Mouse (Mus musculus) left cerebral cortex, postnatal 10 days (tissue): ENCODE measurements around the gene Arhgap32. TPM values are rescaled to one million over a fixed set of nuclear protein-coding genes. Genes with fewer than 3 reads are reported as not detected.
"Not testable (repeated sequence)": the region's sequence is repeated elsewhere in the genome, so short reads cannot be mapped to it uniquely, and the experiment has no call there.

Source experiments
- DNase-seq, 2 experiments: peaks; one replicate each; pipeline ENCODE4 v3.0.0; 2021 to 2022; ENCODE audit warnings: low spot score in 2 of 2, mixed read lengths in 1 of 2; ENCODE audit errors: extremely low spot score in 1 of 2
- intact Hi-C: fragments of 180-260 bp; cut with DNase I; formaldehyde crosslinking; loops from one replicate; pipeline ENCODE4 v1.15.1; 2025
- total RNA-seq, 2 experiments: library from RNA; stranded (reverse); gene quantifications; 2 replicates each; pipeline ENCODE4 v1.2.3; 2021

Gene Arhgap32
- 100 to 1,000 TPM; 277 to 288 TPM for total RNA-seq

DNA sequence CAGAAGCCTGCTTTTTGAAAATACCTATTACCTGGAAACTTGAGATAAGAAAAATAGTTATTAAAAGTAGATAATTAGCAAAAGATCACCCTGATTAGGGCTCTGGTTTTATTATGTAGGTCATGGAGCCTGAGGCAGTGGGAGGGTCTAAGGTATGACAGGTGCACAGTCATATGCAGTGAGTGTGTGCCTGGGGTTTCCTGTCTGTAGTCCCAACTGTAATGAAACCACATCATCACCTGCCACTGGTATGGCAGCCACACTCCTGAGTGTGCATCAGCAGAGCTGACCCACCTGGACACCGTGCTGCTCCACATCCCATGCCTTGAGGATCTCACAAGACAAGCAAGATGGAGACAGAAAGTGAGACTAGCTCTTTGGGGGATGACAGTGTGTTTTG, at the start of gene Arhgap32:
TSS of gene Arhgap32 (plus strand) at position 351 of the 400 bp plus-strand sequence.
- DNase-seq, result no peak
- intact Hi-C loops, result no loop called here

DNA sequence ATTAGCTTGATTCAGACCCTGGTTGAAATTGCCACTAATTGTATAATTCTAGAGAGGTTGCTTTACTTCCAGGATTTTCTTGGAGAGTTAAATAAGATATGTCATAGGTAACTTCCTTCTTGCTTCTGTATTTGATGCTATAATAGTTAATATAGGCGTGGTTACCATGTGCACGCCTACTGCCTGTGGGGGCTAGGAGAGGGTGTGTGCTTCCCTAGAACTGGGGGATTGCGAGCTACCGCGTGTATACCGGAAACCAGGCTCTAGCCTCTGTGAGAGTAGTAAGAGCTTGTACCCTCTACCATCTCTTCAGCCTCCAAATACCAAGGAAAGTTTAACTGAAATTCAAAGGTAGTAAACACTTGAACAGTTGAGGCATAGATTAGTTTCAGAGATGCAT, 43.2 kb upstream of the Arhgap32 start:
- DNase-seq, result no peak
- intact Hi-C loops, result no loop called here

DNA sequence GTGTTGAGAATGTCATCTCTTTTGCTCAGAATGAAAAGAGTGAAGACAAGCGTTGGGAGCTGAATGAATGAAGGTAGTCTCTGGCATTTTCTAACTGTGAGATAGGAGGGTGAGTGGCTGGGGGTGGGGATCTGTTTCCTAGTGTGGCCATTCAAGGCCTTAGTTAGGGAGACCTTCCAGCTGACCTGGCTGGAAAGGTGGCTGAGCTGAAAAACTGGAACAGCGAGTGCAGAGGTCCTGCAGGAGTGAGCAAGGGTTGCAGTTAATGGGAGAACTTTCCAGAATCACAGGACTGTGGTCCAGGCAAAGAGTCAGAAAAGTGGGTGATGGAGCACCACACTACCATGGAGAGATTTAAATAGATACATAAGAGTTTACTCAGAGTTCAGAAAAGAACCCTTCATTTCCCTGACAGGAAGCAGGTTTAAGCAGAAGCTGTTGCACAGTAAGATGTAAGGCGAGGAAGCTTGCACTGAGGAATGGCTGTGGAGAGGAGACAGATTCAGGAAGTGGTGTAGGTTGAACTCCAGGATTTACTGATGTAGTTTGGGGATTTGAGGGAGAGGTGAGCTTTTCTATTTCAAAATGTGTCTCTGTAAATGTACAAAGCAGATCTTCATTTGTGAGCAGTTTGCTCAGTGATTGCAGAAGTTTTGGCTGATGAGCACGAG, 27.7 kb upstream of the Arhgap32 start:
- intact Hi-C loops, result no loop called here
- DNase-seq, result no peak

DNA sequence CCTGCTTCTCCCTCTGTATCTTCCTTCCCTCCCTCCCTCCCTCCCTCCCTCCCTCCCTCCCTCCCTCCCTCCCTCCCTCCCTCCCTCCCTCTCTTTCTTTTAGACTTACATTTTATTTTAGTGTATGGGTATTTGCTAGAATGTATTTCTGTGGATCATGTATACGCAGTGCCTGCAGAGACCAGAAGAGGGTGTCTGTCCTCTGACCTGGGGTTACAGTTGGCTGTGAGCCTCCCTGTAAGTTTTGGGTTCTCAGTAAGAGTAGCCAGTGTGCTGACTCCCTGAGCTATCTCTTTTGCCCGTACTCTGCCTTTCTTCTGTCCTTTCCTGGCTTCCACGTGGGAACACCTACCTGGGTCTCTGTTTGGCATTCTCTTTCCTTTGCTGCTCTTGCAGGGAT, 27.1 kb upstream of the Arhgap32 start:
- DNase-seq, result no peak
- intact Hi-C loops, result no loop called here

DNA sequence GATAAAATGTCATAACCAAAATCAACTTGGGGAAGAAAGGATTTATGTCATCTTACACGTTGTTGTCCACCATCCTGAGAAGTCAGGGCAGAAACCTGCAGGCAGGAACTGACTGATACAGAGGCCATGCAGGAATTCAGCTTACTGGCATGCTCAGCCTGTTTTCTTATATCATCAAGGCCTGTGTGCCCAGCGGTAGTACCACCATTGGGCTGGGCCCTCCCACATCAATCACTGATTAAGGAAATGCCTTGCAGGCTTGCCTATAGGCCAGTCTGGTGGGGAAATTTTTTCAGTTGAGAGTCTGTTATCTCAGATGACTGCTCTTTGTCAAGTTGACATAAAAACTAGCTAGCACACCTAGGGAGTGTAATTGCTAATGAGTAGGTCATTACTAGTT, 22.5 kb upstream of the Arhgap32 start:
- intact Hi-C loops, result no loop called here
- no peak for DNase-seq

DNA sequence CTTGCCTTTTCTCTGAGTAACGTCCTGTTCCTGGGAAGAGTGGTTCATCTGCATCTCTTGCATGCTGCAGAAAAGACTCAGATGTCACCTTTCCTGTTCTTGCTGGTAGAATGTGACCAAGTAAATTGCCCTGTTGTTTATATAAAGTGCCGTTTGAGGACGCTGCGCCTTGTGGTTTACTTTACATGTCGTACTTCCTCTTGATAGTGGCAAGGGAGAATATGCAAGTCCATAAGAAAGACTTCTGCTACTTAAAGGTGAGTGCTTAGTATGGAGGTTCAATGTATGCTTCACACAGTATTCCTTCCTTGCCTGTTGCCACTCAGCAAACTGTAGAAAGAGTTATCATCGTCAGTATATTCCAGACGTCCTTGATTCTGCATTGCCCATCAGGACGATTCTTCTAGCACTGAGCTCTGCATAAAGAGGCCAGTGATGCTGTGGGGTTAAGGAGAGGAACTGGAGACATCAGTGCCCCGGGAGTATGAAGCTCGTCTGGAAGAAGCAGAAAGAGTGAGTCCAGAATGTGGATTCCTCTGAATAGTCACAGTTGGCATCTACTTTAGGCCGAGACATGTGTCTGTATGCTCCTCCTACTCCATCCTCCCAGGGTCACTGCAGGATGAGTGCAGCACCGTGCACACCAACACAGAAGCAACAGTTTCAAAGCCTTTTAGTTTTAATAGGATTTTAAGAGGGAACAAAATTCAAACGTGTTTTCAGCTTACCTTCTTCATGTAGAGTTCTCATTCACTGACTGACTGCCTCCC, 21.4 kb upstream of the Arhgap32 start:
- DNase-seq, result no peak
- intact Hi-C loops, result no loop called here

DNA sequence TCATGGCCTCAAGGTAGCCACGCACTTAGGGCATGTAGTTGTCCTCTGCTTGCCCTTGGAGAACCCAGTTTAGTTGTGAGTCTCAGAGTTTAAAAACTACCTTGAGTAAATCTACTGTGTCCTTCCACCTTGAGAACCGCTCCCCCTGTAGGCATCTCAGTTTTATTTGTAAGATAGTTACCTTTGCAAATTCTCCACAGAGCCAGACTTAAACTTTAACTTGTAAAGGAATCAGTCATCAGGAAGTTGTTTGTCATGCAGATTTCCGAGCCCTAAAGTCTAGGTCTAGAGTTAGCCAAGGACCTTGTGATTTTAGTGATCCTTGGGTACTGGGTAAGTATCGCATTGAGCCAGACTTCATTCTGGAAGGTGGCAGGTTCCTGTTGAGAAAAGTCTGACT, 20.4 kb upstream of the Arhgap32 start:
- intact Hi-C loops, result no loop called here
- no peak for DNase-seq

DNA sequence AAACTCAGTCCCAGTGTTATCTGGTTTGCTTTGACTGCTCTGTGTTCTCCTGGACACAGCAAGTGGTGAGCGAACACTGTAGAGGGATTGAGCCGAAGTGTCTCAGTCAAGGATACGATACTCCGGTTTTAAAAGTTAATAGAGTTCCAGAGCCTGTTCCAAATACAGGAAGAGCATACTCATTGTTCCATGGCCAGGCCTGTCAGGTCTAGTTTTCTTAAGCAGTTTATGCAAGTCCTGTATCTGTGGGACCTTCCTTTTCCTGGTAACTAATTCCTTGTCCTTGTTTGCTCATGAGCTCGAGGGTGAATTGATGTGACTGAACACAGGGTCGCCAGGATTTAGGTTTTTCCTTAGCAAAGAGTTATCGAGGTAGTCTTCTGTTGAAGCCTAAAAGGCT, 19.4 kb upstream of the Arhgap32 start:
- intact Hi-C loops, result no loop called here

DNA sequence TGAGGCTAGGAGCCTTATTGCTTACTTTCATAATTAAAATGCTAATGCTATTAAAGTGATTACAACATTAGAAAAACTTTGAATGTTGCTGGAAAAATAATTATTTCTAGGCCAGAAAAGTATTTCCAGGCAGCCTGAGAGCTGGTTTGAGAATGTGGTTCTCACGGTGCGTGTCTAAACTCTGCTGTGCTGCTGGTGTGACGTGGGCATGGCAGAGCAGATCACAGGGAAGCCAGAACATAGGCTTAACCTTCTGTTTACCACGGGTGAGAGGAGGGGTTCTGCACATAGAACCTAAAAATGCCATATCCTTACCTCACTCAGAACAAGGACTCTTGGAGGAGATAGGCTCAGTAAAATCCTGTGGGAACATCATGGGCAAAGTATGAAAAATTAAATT, 18.8 kb upstream of the Arhgap32 start:
- intact Hi-C loops, result no loop called here
- DNase-seq, result no peak

More for the DNA sequence above, 19.4 kb upstream of the Arhgap32 start:
- no peak for DNase-seq

DNA sequence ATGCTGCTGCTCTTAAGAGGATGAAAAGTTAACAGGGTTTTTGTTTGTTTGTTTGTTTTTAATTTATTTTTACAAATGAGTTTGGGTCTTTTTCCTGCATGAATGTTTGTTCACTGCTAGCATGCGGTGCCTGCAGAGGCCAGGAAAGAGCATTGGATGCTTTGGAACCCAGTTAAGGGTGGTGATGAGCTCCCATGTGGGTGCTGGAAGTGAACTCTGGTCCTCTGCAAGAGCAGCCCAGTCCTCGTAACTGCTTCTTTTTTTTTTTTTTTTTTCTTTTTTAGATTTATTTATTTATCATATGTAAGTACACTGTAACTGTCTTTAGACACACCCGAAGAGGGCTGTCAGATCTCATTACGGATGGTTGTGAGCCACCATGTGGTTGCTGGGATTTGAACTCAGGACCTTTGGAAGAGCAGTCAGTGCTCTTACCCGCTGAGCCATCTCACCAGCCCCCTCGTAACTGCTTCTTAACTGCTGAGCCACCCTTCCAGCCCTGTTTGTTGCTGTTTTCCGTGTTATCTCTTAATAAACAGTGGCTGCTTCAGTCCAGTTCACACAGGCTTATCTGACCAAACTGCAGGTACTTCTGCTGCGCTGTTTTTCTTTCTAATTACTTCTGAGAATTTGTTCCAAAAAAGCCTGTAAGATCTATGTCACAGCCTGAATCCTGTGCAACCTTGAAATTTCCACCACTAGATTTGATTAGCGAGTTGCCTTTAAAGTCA, 17.3 kb upstream of the Arhgap32 start:
- intact Hi-C loops, result no loop called here
- DNase-seq, result no peak

DNA sequence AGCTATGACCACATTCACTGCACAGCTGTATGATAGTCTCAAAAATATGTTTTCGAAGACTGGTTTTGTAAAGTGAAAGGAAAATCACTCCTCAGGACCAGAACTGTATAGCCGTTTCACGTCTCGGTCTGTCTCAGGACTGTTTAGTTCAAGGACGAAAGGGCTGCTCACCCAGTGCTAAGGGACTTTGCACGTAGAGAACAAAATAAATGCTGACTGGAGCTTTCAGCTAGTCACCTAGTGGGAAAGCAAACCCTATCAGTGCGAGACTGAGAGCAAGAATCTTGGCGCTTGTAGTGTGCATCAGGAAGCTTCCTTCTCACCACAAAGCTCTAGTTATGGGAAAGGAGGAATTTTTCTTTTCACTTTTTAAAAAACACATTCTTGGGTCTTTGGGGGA, 15.4 kb upstream of the Arhgap32 start:
- intact Hi-C loops, result no loop called here
- no peak for DNase-seq

DNA sequence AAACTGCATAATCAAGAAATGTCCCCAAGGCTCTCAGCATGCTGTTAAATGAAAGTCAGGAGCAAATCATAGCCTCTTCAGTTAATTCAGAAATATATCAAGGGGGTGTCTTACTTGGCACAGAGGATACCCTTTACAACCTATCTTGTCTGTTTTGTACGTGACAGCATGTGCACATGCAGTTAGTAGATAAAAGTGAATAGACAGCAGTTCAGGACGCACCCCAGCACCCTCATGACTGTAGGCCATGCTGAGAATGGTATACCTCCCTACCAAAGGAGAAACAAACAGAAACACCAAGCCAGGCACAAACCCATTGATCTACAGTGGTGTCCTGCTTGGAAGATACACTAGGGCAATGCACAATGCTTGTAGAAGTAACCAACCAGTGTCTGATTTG, 14.4 kb upstream of the Arhgap32 start:
- DNase-seq, result no peak
- intact Hi-C loops, result no loop called here

DNA sequence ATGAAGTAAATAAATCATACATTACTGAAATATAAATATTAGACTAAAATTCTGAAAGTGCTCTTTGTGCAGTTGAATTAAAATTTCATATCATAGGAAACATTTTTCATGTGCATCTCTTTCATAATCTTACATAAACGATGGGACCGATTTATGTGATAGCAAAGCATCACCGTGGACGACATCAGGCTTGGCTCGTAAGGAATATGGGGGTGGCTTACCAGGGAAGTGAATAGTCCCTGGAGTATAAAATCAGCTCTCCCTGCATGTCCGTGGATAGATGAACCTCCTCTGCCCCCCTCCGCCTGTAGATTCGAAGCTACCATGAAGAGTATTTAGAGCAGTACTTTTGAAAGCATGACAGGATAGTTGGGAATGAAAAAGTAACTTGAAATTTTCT, 11.3 kb upstream of the Arhgap32 start:
- intact Hi-C loops, result no loop called here

DNA sequence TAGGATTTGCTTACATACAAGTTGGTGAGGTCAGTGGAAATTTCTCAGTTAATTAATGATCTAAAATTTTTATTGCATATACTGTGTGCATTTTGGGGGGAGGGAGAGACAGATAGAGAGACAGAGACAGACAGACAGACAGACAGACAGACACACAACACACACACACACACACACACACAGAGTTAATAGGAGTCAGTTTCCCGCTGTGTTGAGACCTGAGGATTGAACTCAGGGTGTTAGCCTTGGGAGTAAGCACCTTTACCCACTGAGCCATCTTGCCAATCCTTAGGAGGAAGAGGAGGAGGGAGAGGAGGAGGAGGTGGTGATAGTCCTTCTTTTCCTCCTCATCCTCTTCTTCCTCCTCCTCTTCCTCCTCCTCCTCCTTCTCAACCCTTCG, 5.6 kb upstream of the Arhgap32 start:
- DNase-seq, result no peak
- intact Hi-C loops, result no loop called here

More for the DNA sequence above, 11.3 kb upstream of the Arhgap32 start:
- DNase-seq, result no peak

DNA sequence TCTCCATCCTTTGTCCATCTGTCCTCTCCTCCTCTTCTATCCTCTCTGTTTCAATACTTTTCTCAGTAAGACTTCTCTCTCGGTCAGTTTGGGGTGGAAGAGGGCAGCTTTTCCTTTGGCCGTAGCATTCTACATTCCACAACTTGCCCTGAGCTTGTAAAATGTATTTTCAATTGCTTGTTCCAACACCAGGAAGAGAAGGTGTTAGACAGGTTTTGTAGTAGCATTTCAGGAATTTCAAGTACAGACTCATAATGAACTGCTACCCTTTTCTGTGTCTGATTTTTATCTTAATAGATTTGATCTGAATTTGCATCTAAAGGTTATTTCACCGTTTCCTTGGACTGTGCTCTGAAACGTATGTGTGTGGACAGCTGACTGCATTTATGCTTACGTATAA, 336 bp downstream of the Arhgap32 start:
- intact Hi-C loops, result no loop called here
- DNase-seq, result no peak

DNA sequence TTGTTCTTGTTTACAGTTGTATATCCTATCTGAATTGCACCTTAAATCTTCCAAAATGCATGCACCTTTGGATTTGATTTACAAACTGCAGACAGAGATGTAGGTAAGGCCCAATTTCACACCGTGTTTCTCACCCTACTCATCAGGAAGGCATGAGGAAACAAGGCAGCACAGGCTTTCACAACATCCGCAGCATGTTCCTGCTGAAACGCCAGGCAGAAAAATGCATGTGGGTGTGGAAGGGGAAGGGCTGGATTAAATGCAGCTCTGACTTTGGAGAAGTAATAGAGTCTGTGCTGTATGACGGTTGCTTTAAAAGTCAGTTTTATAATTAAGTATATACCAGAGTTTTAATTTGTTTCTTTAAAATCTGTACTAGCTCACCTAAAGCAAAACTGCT, 1.9 kb downstream of the Arhgap32 start:
- intact Hi-C loops, result no loop called here

DNA sequence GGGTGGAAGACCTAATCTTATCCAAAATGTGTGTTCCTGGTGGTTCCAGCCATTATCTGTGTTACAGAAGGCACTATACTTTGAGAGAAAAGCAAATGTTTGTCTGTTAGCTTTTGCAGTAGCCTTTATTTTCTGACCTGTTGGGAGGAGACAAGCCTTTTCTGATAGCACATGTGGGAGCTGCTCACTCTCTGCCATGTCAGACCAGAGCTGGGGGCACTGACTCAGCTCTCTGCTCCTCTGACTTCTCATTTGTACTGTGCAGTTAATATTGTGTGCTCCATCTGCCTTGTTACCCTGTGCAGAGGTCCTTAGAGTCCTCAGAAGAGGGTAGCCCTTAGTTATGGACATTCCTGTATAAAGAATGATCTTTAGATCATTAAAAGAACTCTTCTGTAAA, 2.5 kb downstream of the Arhgap32 start:
- DNase-seq, result no peak
- intact Hi-C loops, result no loop called here

More for the DNA sequence above, 1.9 kb downstream of the Arhgap32 start:
- no peak for DNase-seq

DNA sequence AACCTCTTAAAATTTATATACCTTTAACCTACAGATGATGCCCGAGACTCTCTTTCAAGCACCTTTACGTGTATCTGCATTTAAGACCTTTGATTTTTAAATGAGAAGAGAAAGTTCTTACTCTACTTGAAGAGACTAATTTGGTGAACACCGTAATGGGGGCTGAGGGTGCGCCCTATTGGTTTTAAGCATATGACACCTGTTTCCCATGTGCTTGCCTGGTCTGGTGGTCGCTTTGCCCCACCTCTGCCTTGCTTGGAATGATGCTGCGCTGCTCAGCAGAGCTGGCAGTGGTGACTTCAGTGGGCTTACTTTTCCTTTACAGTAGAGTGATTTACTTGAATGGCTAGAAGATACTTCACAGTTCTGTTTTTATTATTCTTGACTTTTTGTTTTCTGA, 3.6 kb downstream of the Arhgap32 start:
- intact Hi-C loops, result no loop called here
- no peak for DNase-seq

DNA sequence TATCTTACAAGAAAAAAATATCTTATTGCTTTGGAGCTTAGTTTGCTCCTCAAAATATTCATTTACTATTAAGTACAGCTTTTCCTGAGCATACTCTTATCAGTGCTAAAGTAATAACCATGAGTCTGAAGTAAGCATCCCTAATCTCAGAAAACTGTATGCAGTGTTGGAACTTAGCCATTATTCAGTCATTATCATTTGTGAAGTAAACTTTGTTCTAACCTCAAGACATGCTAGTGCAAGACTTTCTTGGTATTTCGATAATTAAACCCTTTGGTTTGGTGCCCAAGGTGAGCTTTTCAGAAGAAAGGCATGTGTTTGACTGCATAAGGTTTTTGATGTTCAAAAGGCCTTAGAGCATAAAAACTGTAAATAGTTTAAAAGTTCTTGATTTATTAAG, 4.2 kb downstream of the Arhgap32 start:
- no peak for DNase-seq
- intact Hi-C loops, result no loop called here

DNA sequence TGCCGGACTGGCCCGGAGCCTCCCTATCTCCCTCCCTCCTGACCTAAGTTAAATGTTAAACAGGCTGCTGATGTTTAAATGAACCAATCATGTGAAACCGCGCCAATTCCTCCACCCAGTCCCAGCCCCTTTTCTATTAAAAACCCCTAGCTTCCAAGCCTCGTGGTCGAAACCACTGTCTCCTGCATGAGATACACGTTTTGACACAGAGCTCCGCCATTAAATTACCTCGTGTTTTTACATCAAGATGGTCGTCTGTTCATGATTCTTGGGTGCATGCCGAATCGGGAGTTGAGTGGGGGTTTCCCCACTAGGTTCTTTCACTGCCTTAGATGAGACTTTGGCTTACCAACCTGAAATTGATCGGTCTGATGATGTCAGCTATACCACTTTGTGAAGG, 5.3 kb downstream of the Arhgap32 start:
- DNase-seq, intact Hi-C loops: not testable (repeated sequence)
